Mouse (Mus musculus) lung, postnatal 0 days (tissue): ENCODE data around the gene Crocc. TPM values are rescaled to one million over a fixed set of nuclear protein-coding genes. Genes with fewer than 3 reads are reported as not detected.

Source experiments
- ATAC-seq: fragments of 200-750 bp; cut with Nextera tagmentation; 2 replicates; pipeline ENCODE4 v1.8.0; 2017; ENCODE audit warnings: moderate library complexity
- DNase-seq: peaks from one replicate; pipeline ENCODE4 v3.0.0-alpha.2; 2016; ENCODE audit warnings: low spot score
- H3K27ac ChIP-seq: fragments of 300-500 bp; sonication (generic); 2 replicates; pipeline ENCODE4 v1.5.1; 2014; ENCODE audit warnings: antibody characterized with exemption, mild to moderate bottlenecking, low read length, mixed read lengths
- H3K27me3 ChIP-seq: fragments of 300-500 bp; sonication (generic); replicated peaks from 2 replicates; pipeline ENCODE4 v1.6.1; 2014; ENCODE audit warnings: low read length, mixed read lengths; ENCODE audit not compliant: insufficient read depth
- H3K36me3 ChIP-seq: fragments of 300-500 bp; sonication (generic); 2 replicates; pipeline ENCODE4 v1.6.1; 2014; ENCODE audit warnings: low read length, mixed read lengths; ENCODE audit not compliant: insufficient read depth
- H3K4me1 ChIP-seq: fragments of 300-500 bp; sonication (generic); 2 replicates; pipeline ENCODE4 v1.6.1; 2014; ENCODE audit warnings: antibody characterized with exemption, low read depth, low read length, mixed read lengths; ENCODE audit not compliant: insufficient read depth
- H3K4me2 ChIP-seq: fragments of 300-500 bp; sonication (generic); replicated peaks from 2 replicates; pipeline ENCODE4 v1.6.1; 2014; ENCODE audit warnings: low read depth, mild to moderate bottlenecking, low read length, moderate library complexity, mixed read lengths
- H3K4me3 ChIP-seq: fragments of 300-500 bp; sonication (generic); 2 replicates; pipeline ENCODE4 v1.5.1; 2014; ENCODE audit warnings: low read depth, low read length
- H3K9ac ChIP-seq: fragments of 300-500 bp; sonication (generic); replicated peaks from 2 replicates; pipeline ENCODE4 v1.6.1; 2014; ENCODE audit warnings: low read depth, mild to moderate bottlenecking
- H3K9me3 ChIP-seq: fragments of 300-500 bp; sonication (generic); 2 replicates; pipeline ENCODE4 v1.6.1; 2016; ENCODE audit warnings: low read length, mixed read lengths
- CTCF ChIP-seq: IDR thresholded peaks from 2 replicates; pipeline ENCODE4 v1.5.1; 2016; ENCODE audit warnings: antibody characterized with exemption, mild to moderate bottlenecking
- EP300 ChIP-seq: IDR thresholded peaks from 2 replicates; pipeline ENCODE4 v1.6.1; 2016; ENCODE audit warnings: antibody characterized with exemption, mild to moderate bottlenecking, control low read depth
- WGBS: fragments of 180-500 bp; shearing (Covaris S2); extraction: QIAGEN DNeasy Blood & Tissue Kit; methylation state at CpG from one replicate; pipeline ENCODE4 v1.1.7; 2014; 5-methylcytosine and 5-hydroxymethylcytosine counted together
- polyA plus RNA-seq: library from polyadenylated mRNA; unstranded; fragments of >200 nt; fragmentation: Nextera tagmentation; extraction: Ambion mirVana; gene quantifications from 2 replicates; pipeline ENCODE4 v1.2.1, GENCODE M21; 2015

Gene Crocc
- 2.3 and 2.9 TPM in 2 replicates for polyA plus RNA-seq

DNA sequence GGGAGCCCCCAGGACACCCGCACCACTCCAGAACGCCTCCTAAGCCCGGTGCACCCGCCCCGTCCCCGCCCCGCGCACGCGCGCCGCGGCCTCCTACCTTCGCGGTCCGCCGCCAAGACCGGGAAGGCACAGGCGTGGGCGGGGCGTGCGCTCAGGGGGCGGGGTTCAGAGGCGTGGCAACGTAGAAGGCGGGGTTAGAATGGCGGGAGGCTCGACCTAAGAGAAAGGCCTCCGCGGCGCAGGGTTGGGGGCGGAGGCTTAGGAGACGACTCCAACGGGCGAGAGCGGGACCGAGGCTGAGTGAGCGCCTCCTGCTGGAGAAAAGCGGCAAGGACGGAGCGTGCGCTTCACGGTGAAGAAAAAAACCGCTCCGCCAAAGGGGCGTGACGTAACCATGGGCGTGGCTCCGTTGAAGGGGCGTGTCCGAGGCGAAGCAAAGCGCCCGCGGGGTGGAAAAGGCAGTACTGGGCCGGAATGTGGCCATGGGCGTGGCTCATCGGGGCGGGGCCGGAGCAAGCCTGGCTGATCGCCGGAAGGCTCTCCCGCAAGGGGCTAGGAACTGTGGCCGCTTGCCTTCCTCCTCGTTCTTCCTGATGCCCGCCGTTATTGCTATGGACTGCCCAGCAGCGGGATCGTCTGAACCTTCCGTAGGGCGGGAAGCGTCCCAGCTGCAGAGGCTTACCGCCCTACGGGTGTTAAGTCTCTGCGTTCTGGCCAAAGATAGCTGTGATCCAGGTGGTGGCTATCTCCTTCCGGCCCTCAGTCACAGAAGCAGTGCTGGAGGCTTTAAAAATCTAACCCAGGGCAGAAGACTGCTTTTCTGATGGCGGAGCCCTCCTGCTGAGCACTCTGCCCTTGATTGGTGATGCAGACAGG lies at the start of gene Crocc:
Gene Crocc (minus strand): TSS at position 125 of the 876 bp plus-strand sequence.
- peak; percentile 96 for ATAC-seq
- no peaks in the 10 kb centered on the region for H3K36me3 ChIP-seq
- peak within 1 kb of the TSS; percentile 88 for H3K27ac ChIP-seq
- no peaks in the 10 kb centered on the region for H3K27me3 ChIP-seq
- 2% methylated on average over 58 of the region's 77 CpGs for WGBS
- no peaks in the 10 kb centered on the region for H3K9me3 ChIP-seq
- peak; percentile 97 for TF ChIP-seq CTCF
- TF ChIP-seq EP300: no peak
- H3K4me1 ChIP-seq: peaks cover 3% of the 10 kb centered on the region; the same call in 1 of the 2 replicates
- peak within 1 kb of the TSS; percentile 57 for H3K4me3 ChIP-seq
- peak within 1 kb of the TSS; percentile 68 for H3K9ac ChIP-seq
- H3K4me2 ChIP-seq: peak within 1 kb of the TSS; percentile 90
- DNase-seq: peak; percentile 99

DNA sequence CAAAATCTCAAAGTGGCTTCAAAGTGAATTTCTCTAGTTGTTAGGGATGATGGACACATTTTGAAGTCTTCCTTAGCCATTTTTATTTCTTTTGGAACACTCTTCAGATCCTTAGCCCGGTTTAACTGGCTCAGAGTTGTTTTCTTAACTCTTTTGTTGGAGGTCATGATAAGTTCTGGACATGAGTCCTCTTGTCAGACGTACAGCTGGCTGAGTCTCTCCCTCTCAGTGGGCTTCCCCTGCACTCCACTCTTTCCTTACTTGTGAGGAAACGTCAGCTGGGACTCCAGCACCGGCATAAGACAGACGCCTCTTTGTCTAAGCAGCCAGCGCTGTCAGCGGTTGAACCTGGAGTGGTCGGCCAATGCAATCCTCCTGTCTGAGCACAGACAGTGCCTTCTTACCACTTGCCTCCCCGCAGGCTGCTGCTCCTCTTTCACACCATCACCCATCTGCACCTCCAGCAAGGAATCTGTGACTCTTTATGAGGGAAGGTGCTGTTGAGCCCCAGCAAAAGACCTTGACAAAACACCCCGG lies 47.9 kb upstream of the Crocc start:
- H3K27ac ChIP-seq: no peak overlapping the region
- no peaks in the 10 kb centered on the region for H3K27me3 ChIP-seq
- no peaks in the 10 kb centered on the region for H3K36me3 ChIP-seq
- H3K4me2 ChIP-seq: no peak overlapping the region
- no peak overlapping the region for H3K4me3 ChIP-seq
- H3K9ac ChIP-seq: no peak overlapping the region
- 12% methylated on average over 10 of the region's 10 CpGs for WGBS
- no peaks in the 10 kb centered on the region for H3K9me3 ChIP-seq
- no peaks in the 10 kb centered on the region; the same call in 1 of the 2 replicates for H3K4me1 ChIP-seq
- DNase-seq (no peak), ATAC-seq (no peak)
- TF ChIP-seq EP300 (no peak), CTCF (no peak)

DNA sequence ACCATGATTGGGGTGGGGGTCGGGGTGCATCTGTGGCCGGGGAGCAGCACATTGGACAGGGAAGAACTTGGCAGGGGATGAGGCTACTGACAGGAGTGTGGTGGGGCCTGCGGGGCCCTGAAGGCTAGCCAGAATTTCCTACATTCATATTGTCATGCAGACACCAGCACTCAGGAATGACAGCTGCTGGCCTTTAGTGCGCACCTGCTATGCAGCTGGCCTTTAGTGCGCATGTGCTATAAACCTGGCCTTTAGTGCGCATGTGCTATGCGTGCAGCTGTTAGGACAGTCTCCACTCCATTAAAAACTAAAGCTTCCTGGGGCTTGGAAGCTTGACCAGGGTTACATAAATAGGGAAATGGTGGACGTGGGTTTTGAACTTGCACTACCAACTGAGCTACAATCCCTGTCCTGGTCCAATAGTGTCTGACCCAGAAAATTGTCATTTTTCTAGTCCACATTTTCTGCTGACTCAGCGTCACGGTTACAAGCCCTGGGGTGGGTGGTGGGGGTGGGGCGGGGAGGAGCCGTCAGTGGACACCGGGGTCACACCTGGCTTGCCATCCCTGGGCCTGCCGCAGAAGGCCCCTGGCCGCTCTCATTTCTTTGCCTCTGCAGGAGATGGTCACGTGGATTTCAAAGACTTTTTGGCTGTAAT lies 46.3 kb upstream of the Crocc start:
- Histone ChIP-seq H3K9ac (no peak overlapping the region), H3K4me1 (no peaks in the 10 kb centered on the region; the same call in 1 of the 2 replicates)
- ATAC-seq: no peak

DNA sequence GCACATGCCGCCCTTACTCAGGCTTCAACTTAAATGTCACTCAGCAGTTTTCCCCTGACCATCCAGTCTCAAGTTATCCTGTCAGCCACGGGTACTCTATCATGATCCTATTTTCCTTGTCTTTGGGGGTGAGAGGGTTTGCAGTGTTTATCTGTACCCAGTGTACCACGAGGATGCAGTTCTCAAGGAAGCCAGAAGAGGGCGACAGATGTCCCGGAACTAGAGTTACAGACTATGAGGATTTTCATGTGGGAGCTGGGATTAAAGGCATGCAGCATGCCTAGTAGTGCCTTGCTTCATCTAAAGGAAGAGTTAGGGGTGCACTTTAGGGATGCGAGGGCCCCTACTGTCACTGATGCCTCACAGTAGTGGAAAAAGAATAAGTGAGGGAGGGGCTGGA lies 41.5 kb upstream of the Crocc start:
- no peak for DNase-seq
- no peak for TF ChIP-seq EP300
- TF ChIP-seq CTCF: peak; percentile 73
- H3K36me3 ChIP-seq: no peaks in the 10 kb centered on the region
- no peaks in the 10 kb centered on the region; the same call in 1 of the 2 replicates for H3K4me1 ChIP-seq
- no peak overlapping the region for H3K9ac ChIP-seq
- H3K27me3 ChIP-seq: no peaks in the 10 kb centered on the region
- H3K9me3 ChIP-seq: no peaks in the 10 kb centered on the region
- H3K27ac ChIP-seq: no peak overlapping the region
- no peak for ATAC-seq
- no peak overlapping the region for H3K4me2 ChIP-seq
- 64% methylated on average over 6 of the region's 6 CpGs for WGBS
- H3K4me3 ChIP-seq: no peak overlapping the region

More for the DNA sequence above, 46.3 kb upstream of the Crocc start:
- Histone ChIP-seq H3K9me3 (no peaks in the 10 kb centered on the region), H3K4me2 (no peak overlapping the region), H3K4me3 (no peak overlapping the region), H3K36me3 (no peaks in the 10 kb centered on the region), H3K27me3 (no peaks in the 10 kb centered on the region), H3K27ac (no peak overlapping the region)
- WGBS: 81% methylated on average over 16 of the region's 16 CpGs
- TF ChIP-seq EP300: no peak
- no peak for TF ChIP-seq CTCF
- DNase-seq: no peak

DNA sequence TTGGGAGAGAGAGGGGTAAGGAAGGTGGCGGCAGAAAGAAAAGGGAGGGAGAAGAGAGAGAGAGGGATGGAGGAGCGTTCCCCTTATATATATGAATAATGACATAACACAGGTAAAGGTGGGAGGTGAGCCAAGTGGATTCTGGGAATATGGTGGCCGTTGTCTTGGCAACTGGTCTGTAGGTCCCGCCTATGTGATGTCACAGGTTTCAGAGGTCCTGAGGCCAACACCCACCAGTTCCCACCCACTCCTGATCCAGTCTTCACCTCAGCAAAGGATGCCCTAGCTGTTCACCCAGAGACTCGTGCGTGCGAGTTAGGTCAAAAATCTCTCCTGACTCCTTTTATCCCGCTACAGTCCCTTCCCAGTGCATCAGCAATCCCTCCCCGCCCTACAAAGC lies 40.9 kb upstream of the Crocc start:
- no peak overlapping the region for H3K4me3 ChIP-seq
- no peaks in the 10 kb centered on the region for H3K36me3 ChIP-seq
- H3K9ac ChIP-seq: no peak overlapping the region
- ATAC-seq (no peak), DNase-seq (no peak)
- H3K4me1 ChIP-seq: no peaks in the 10 kb centered on the region; the same call in 1 of the 2 replicates
- no peak overlapping the region for H3K4me2 ChIP-seq
- H3K9me3 ChIP-seq: no peaks in the 10 kb centered on the region
- no peak overlapping the region for H3K27ac ChIP-seq
- no peaks in the 10 kb centered on the region for H3K27me3 ChIP-seq
- TF ChIP-seq CTCF (no peak), EP300 (no peak)
- 95% methylated on average over 9 of the region's 9 CpGs for WGBS

DNA sequence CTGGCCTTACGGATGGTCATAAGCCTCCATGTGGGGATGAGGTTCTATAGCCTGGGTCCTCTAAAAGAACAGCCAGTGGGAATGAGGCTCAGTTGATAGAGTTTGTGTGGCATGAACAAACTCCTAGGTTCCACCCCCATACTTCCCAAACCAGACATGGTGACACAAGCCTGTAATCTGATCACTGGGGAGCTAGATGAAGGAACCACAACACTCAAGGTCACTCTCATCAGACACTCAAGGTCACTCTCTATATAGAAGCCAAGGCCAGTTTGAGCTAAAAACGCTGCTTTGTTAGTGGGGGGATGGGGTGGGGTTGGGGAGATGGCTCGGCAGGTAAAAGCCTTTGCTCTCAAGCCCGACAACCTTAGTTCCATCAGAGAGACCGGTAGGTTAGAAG lies 39.6 kb upstream of the Crocc start:
- Histone ChIP-seq H3K27me3 (no peaks in the 10 kb centered on the region), H3K4me2 (no peak overlapping the region), H3K36me3 (no peaks in the 10 kb centered on the region), H3K27ac (no peak overlapping the region), H3K4me1 (no peaks in the 10 kb centered on the region), H3K9ac (no peak overlapping the region), H3K4me3 (no peak overlapping the region), H3K9me3 (no peaks in the 10 kb centered on the region)
- no peak for TF ChIP-seq CTCF
- no peak for TF ChIP-seq EP300
- ATAC-seq (no peak), DNase-seq (no peak)
- 66% methylated on average over 5 of the region's 5 CpGs for WGBS
